Mouse (Mus musculus): ENCODE measurements around the gene Mis18bp1. TPM values are rescaled to one million over a fixed set of nuclear protein-coding genes. Genes with fewer than 3 reads are reported as not detected.
A peak's percentile ranks its signal among the peaks of the same experiment; 100 is the strongest.
"Not testable (repeated sequence)": the region's sequence is repeated elsewhere in the genome, so short reads cannot be mapped to it uniquely, and the experiment has no call there.

Gene Mis18bp1
- polyA plus RNA-seq, 1 experiment: 109 TPM

GRCm38 (mm10) chr12:65187365-65187764 is 15.0 kb upstream of the Mis18bp1 start:
- no peak overlapping the region for H3K27ac ChIP-seq (ENCODE audit: insufficient read depth, low read length)
- H3K9ac ChIP-seq (ENCODE audit: low read depth, poor library complexity, severe bottlenecking): no peak overlapping the region
- no peaks in the 10 kb centered on the region for H3K36me3 ChIP-seq (ENCODE audit: control insufficient read depth, insufficient read depth, low read length, poor library complexity, severe bottlenecking)
- no peak for TF ChIP-seq POLR2A (IDR thresholded peaks at IDR 0.05; ENCODE audit: insufficient read depth, low read length)
- no peak for TF ChIP-seq EP300 (IDR thresholded peaks at IDR 0.05; ENCODE audit: insufficient read depth, low read depth, low read length)
- TF ChIP-seq CTCF (IDR thresholded peaks at IDR 0.05; ENCODE audit: low read depth, low read length): no peak
- no peak overlapping the region for H3K4me3 ChIP-seq (ENCODE audit: low read depth, low read length)
- H3K27me3 ChIP-seq (ENCODE audit: control insufficient read depth, insufficient read depth, low read length, poor library complexity, severe bottlenecking): no peaks in the 10 kb centered on the region
- peaks cover 5% of the 10 kb centered on the region; the same call in 1 of the 2 replicates for H3K9me3 ChIP-seq (replicated peaks; ENCODE audit: control insufficient read depth, insufficient read depth, low read length, poor library complexity, severe bottlenecking)
- H3K4me1 ChIP-seq (ENCODE audit: control insufficient read depth, insufficient read depth, low read length): no peaks in the 10 kb centered on the region

DNA sequence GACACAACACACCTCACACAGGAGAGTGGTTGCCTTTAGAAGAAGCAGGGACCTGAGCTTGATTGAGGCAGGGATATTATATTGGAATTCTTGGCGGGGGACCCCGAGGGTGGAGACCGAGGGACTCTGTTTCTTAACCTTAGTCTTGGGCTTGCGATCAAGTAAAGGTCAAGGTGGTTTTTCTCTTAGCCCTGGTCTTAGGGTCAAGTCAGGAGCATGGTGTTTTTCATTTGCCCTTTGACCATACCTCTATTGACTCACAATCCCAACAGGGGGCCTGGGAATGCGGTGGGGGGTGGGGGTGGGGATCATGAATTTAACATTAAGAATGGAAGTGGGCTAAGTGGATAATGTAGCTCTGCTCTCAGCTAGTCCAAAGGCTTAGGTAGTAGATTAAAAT is 1.3 kb upstream of the Mis18bp1 start:
- Histone ChIP-seq H3K9ac (ENCODE audit: low read depth, poor library complexity, severe bottlenecking) (no peak overlapping the region), H3K4me1 (ENCODE audit: control insufficient read depth, insufficient read depth, low read length) (peaks cover 2% of the 10 kb centered on the region), H3K27me3 (ENCODE audit: control insufficient read depth, insufficient read depth, low read length, poor library complexity, severe bottlenecking) (no peaks in the 10 kb centered on the region), H3K36me3 (ENCODE audit: control insufficient read depth, insufficient read depth, low read length, poor library complexity, severe bottlenecking) (no peaks in the 10 kb centered on the region; the same call in 1 of the 2 replicates), H3K4me3 (ENCODE audit: low read depth, low read length) (peak overlapping the region; percentile 6), H3K9me3 (replicated peaks; ENCODE audit: control insufficient read depth, insufficient read depth, low read length, poor library complexity, severe bottlenecking) (no peaks in the 10 kb centered on the region), H3K27ac (ENCODE audit: insufficient read depth, low read length) (peak overlapping the region; percentile 91)
- TF ChIP-seq POLR2A (IDR thresholded peaks at IDR 0.05; ENCODE audit: insufficient read depth, low read length) (no peak), EP300 (IDR thresholded peaks at IDR 0.05; ENCODE audit: insufficient read depth, low read depth, low read length) (no peak), CTCF (IDR thresholded peaks at IDR 0.05; ENCODE audit: low read depth, low read length) (no peak)

GRCm38 (mm10) chr12:65172959-65173358 is 555 bp upstream of the Mis18bp1 start:
- H3K36me3 ChIP-seq (ENCODE audit: control insufficient read depth, insufficient read depth, low read length, poor library complexity, severe bottlenecking); H3K27me3 ChIP-seq (ENCODE audit: control insufficient read depth, insufficient read depth, low read length, poor library complexity, severe bottlenecking); H3K4me1 ChIP-seq (ENCODE audit: control insufficient read depth, insufficient read depth, low read length); H3K9me3 ChIP-seq (replicated peaks; ENCODE audit: control insufficient read depth, insufficient read depth, low read length, poor library complexity, severe bottlenecking): not testable (repeated sequence)
- Histone ChIP-seq H3K4me3 (ENCODE audit: low read depth, low read length) (peak overlapping the region; percentile 91), H3K9ac (ENCODE audit: low read depth, poor library complexity, severe bottlenecking) (peak overlapping the region; percentile 86), H3K27ac (ENCODE audit: insufficient read depth, low read length) (peak overlapping the region; percentile 91)
- TF ChIP-seq CTCF (IDR thresholded peaks at IDR 0.05; ENCODE audit: low read depth, low read length): peak; percentile 44

DNA sequence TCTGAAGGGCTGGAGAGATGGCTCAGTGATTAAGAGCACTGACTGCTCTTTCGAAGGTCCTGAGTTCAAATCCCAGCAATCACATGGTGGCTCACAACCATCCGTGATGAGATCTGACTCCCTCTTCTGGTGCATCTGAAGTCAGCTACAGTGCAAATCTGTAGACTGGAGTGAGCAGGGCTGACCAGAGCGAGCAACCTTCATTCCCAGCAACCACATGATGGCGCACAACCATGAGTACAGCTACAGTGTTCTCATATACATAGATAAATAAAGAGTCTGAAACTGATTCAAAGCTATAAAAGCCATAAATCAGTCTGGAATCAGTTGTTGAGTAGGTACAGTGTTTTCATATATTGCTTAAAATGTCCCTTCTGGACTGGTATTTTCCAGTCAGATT is 36.3 kb downstream of the Mis18bp1 start:
- H3K36me3 ChIP-seq (ENCODE audit: control insufficient read depth, insufficient read depth, low read length, poor library complexity, severe bottlenecking): peaks cover 43% of the 10 kb centered on the region
- not testable (repeated sequence) for H3K4me3 ChIP-seq (ENCODE audit: low read depth, low read length); H3K4me1 ChIP-seq (ENCODE audit: control insufficient read depth, insufficient read depth, low read length); H3K9me3 ChIP-seq (replicated peaks; ENCODE audit: control insufficient read depth, insufficient read depth, low read length, poor library complexity, severe bottlenecking); H3K27ac ChIP-seq (ENCODE audit: insufficient read depth, low read length); H3K9ac ChIP-seq (ENCODE audit: low read depth, poor library complexity, severe bottlenecking); H3K27me3 ChIP-seq (ENCODE audit: control insufficient read depth, insufficient read depth, low read length, poor library complexity, severe bottlenecking)
- TF ChIP-seq CTCF (IDR thresholded peaks at IDR 0.05; ENCODE audit: low read depth, low read length): peak; percentile 36

DNA sequence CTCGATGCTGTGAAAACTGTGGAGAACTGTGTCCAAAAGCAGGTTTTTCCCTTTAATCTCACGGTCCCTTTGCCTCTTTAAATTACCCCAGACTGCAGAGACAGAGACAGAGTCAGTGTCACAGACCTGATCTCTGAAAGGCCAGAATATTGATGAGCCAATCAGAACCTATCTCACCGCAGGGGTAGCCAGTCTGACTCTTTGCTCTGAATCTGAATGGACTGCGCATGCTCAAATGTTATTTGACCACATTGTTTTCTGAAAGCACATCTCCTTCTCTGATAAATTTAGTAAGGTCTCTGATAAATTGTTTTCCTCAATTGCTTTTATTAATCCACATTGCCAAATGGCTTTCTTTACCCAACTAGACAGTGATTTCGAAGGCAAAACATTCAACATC is 53.0 kb downstream of the Mis18bp1 start:
- Histone ChIP-seq H3K36me3 (ENCODE audit: control insufficient read depth, insufficient read depth, low read length, poor library complexity, severe bottlenecking) (peaks cover 38% of the 10 kb centered on the region), H3K27ac (ENCODE audit: insufficient read depth, low read length) (peak overlapping the region; percentile 48), H3K4me3 (ENCODE audit: low read depth, low read length) (no peak overlapping the region), H3K4me1 (ENCODE audit: control insufficient read depth, insufficient read depth, low read length) (no peaks in the 10 kb centered on the region), H3K9me3 (replicated peaks; ENCODE audit: control insufficient read depth, insufficient read depth, low read length, poor library complexity, severe bottlenecking) (peaks cover 2% of the 10 kb centered on the region; the same call in 1 of the 2 replicates), H3K27me3 (ENCODE audit: control insufficient read depth, insufficient read depth, low read length, poor library complexity, severe bottlenecking) (no peaks in the 10 kb centered on the region), H3K9ac (ENCODE audit: low read depth, poor library complexity, severe bottlenecking) (no peak overlapping the region)
- no peak for TF ChIP-seq CTCF (IDR thresholded peaks at IDR 0.05; ENCODE audit: low read depth, low read length)
- TF ChIP-seq EP300 (IDR thresholded peaks at IDR 0.05; ENCODE audit: insufficient read depth, low read depth, low read length): no peak
- no peak for TF ChIP-seq POLR2A (IDR thresholded peaks at IDR 0.05; ENCODE audit: insufficient read depth, low read length)

DNA sequence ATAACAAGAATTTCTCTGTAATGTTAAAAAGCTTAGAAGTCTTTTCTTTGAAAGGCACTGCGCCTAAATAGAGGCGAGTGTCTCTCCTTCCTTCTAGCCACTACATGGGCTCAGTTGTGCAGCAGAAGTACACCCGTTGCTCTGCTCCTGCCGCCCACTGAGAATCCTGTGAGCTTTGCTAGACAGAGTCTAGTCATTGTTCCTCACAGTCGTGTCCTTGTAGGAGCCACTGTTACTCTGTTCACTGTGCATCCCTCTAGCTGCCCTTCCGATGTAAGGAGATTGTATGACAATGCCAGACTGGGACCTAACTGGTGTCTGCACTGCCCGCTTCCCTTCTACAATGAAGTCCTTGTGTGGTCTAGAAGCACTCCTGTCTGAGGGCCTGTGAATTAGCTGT is 53.4 kb downstream of the Mis18bp1 start:
- peaks cover 2% of the 10 kb centered on the region; the same call in 1 of the 2 replicates for H3K9me3 ChIP-seq (replicated peaks; ENCODE audit: control insufficient read depth, insufficient read depth, low read length, poor library complexity, severe bottlenecking)
- no peaks in the 10 kb centered on the region for H3K27me3 ChIP-seq (ENCODE audit: control insufficient read depth, insufficient read depth, low read length, poor library complexity, severe bottlenecking)
- H3K27ac ChIP-seq (ENCODE audit: insufficient read depth, low read length): peak overlapping the region; percentile 48
- no peak overlapping the region for H3K9ac ChIP-seq (ENCODE audit: low read depth, poor library complexity, severe bottlenecking)
- peaks cover 38% of the 10 kb centered on the region for H3K36me3 ChIP-seq (ENCODE audit: control insufficient read depth, insufficient read depth, low read length, poor library complexity, severe bottlenecking)
- TF ChIP-seq POLR2A (IDR thresholded peaks at IDR 0.05; ENCODE audit: insufficient read depth, low read length): no peak
- no peak for TF ChIP-seq CTCF (IDR thresholded peaks at IDR 0.05; ENCODE audit: low read depth, low read length)
- no peak for TF ChIP-seq EP300 (IDR thresholded peaks at IDR 0.05; ENCODE audit: insufficient read depth, low read depth, low read length)
- H3K4me1 ChIP-seq (ENCODE audit: control insufficient read depth, insufficient read depth, low read length): peaks cover 1% of the 10 kb centered on the region
- no peak overlapping the region for H3K4me3 ChIP-seq (ENCODE audit: low read depth, low read length)

GRCm38 (mm10) chr12:65114978-65115377 is 57.4 kb downstream of the Mis18bp1 start:
- peak overlapping the region; percentile 98 for H3K27ac ChIP-seq (ENCODE audit: insufficient read depth, low read length)
- H3K4me3 ChIP-seq (ENCODE audit: low read depth, low read length); H3K27me3 ChIP-seq (ENCODE audit: control insufficient read depth, insufficient read depth, low read length, poor library complexity, severe bottlenecking); H3K9ac ChIP-seq (ENCODE audit: low read depth, poor library complexity, severe bottlenecking); H3K9me3 ChIP-seq (replicated peaks; ENCODE audit: control insufficient read depth, insufficient read depth, low read length, poor library complexity, severe bottlenecking); H3K4me1 ChIP-seq (ENCODE audit: control insufficient read depth, insufficient read depth, low read length): not testable (repeated sequence)
- H3K36me3 ChIP-seq (ENCODE audit: control insufficient read depth, insufficient read depth, low read length, poor library complexity, severe bottlenecking): peaks cover 13% of the 10 kb centered on the region
